Mouse (Mus musculus) kidney, adult 2 months (tissue): Measurements from ENCODE around the gene Kif26b. TPM values are rescaled to one million over a fixed set of nuclear protein-coding genes. Genes with fewer than 3 reads are reported as not detected.

Experiments used
- DNase-seq: peaks from one replicate; pipeline ENCODE4 v3.0.0; 2021
- H3K27ac ChIP-seq: fragments of 200-500 bp; 2 replicates; pipeline ENCODE4 v1.5.1; 2012; ENCODE audit warnings: low read depth, low read length, control low read depth, inconsistent platforms; ENCODE audit not compliant: insufficient read depth
- H3K27me3 ChIP-seq: fragments of 200-500 bp; replicated peaks from 2 replicates; pipeline ENCODE4 v1.6.1; 2012; ENCODE audit warnings: mild to moderate bottlenecking, moderate library complexity, low read length, inconsistent platforms; ENCODE audit not compliant: control insufficient read depth, insufficient read depth
- H3K36me3 ChIP-seq: fragments of 200-500 bp; 2 replicates; pipeline ENCODE4 v1.6.1; 2012; ENCODE audit warnings: mild to moderate bottlenecking, moderate library complexity, low read length, inconsistent platforms; ENCODE audit not compliant: control insufficient read depth, insufficient read depth
- H3K4me1 ChIP-seq: fragments of 200-500 bp; 2 replicates; pipeline ENCODE4 v1.6.1; 2011; ENCODE audit warnings: low read length; ENCODE audit not compliant: control insufficient read depth, insufficient read depth
- H3K4me3 ChIP-seq: fragments of 200-500 bp; 2 replicates; pipeline ENCODE4 v1.5.1; 2011; ENCODE audit warnings: mild to moderate bottlenecking, low read depth, low read length, control low read depth; ENCODE audit not compliant: insufficient read depth
- CTCF ChIP-seq: fragments of 200-500 bp; conservative IDR thresholded peaks from 2 replicates; pipeline ENCODE4 v1.5.1; 2011; ENCODE audit warnings: low read depth, mild to moderate bottlenecking, control low read depth, low read length, moderate library complexity, mixed read lengths; ENCODE audit not compliant: insufficient read depth, insufficient read length
- POLR2A ChIP-seq: fragments of 200-500 bp; IDR thresholded peaks from one replicate; pipeline ENCODE4 v1.6.1; 2011; ENCODE audit warnings: low read depth, low read length, control low read depth
- WGBS: fragments of 180-500 bp; shearing (Covaris S2); methylation state at CpG from one replicate; pipeline ENCODE4 v1.1.7; 2018; 5-methylcytosine and 5-hydroxymethylcytosine counted together
- polyA plus RNA-seq: library from polyadenylated mRNA; depleted of rRNA; stranded (reverse); fragments of >200 nt; gene quantifications from 2 replicates; pipeline ENCODE4 v1.2.3, GENCODE M21; 2012

Gene Kif26b
- polyA plus RNA-seq, 1 experiment: 0.97 TPM

- 54% methylated on average over 1 of the region's 1 CpGs for WGBS
- no peak overlapping the region for H3K27ac ChIP-seq
- H3K36me3 ChIP-seq: no peaks in the 10 kb centered on the region
- no peak overlapping the region for H3K4me3 ChIP-seq
- TF ChIP-seq CTCF (no peak), POLR2A (no peak)
- H3K27me3 ChIP-seq: no peaks in the 10 kb centered on the region
- H3K4me1 ChIP-seq: no peaks in the 10 kb centered on the region
- no peak for DNase-seq
Measured at GRCm38 (mm10) chr1:178791266-178791665, 262.3 kb downstream of the Kif26b start.

GRCm38 (mm10) chr1:178792726-178793125, 263.8 kb downstream of the Kif26b start:
- H3K4me1 ChIP-seq: no peaks in the 10 kb centered on the region
- no peak for DNase-seq
- H3K27ac ChIP-seq: no peak overlapping the region
- WGBS: 90% methylated on average over 5 of the region's 5 CpGs
- H3K36me3 ChIP-seq: no peaks in the 10 kb centered on the region
- TF ChIP-seq CTCF: no peak
- TF ChIP-seq POLR2A: no peak
- H3K4me3 ChIP-seq: no peak overlapping the region
- H3K27me3 ChIP-seq: no peaks in the 10 kb centered on the region

GRCm38 (mm10) chr1:178794866-178795265, 265.9 kb downstream of the Kif26b start:
- 87% methylated on average over 7 of the region's 7 CpGs for WGBS
- H3K4me1 ChIP-seq: no peaks in the 10 kb centered on the region

GRCm38 (mm10) chr1:178797388-178797787, 268.5 kb downstream of the Kif26b start:
- Histone ChIP-seq H3K4me3 (no peak overlapping the region), H3K36me3 (no peaks in the 10 kb centered on the region)

More at GRCm38 (mm10) chr1:178794866-178795265, 265.9 kb downstream of the Kif26b start:
- no peaks in the 10 kb centered on the region for H3K36me3 ChIP-seq
- H3K27me3 ChIP-seq: no peaks in the 10 kb centered on the region
- no peak for TF ChIP-seq CTCF
- no peak for TF ChIP-seq POLR2A
- DNase-seq: no peak
- no peak overlapping the region for H3K27ac ChIP-seq
- H3K4me3 ChIP-seq: no peak overlapping the region

GRCm38 (mm10) chr1:178798333-178798732, 269.4 kb downstream of the Kif26b start:
- Histone ChIP-seq H3K4me3 (no peak overlapping the region), H3K36me3 (no peaks in the 10 kb centered on the region), H3K27ac (no peak overlapping the region), H3K4me1 (no peaks in the 10 kb centered on the region), H3K27me3 (no peaks in the 10 kb centered on the region)
- WGBS: 21% methylated on average over 5 of the region's 5 CpGs
- DNase-seq: no peak
- no peak for TF ChIP-seq CTCF
- TF ChIP-seq POLR2A: no peak

More at GRCm38 (mm10) chr1:178797388-178797787, 268.5 kb downstream of the Kif26b start:
- no peak for TF ChIP-seq CTCF
- TF ChIP-seq POLR2A: no peak
- WGBS: 78% methylated on average over 2 of the region's 2 CpGs
- Histone ChIP-seq H3K27me3 (no peaks in the 10 kb centered on the region), H3K27ac (no peak overlapping the region), H3K4me1 (no peaks in the 10 kb centered on the region)
- no peak for DNase-seq

GRCm38 (mm10) chr1:178798886-178799285, 270.0 kb downstream of the Kif26b start:
- Histone ChIP-seq H3K36me3 (no peaks in the 10 kb centered on the region), H3K4me1 (no peaks in the 10 kb centered on the region), H3K27me3 (no peaks in the 10 kb centered on the region), H3K4me3 (no peak overlapping the region), H3K27ac (no peak overlapping the region)
- TF ChIP-seq CTCF (no peak), POLR2A (no peak)
- 83% methylated on average over 8 of the region's 8 CpGs for WGBS
- DNase-seq: no peak

- H3K27ac ChIP-seq: no peak overlapping the region
- no peaks in the 10 kb centered on the region for H3K4me1 ChIP-seq
- TF ChIP-seq POLR2A (no peak), CTCF (no peak)
- 78% methylated on average over 11 of the region's 11 CpGs for WGBS
- no peak overlapping the region for H3K4me3 ChIP-seq
- no peaks in the 10 kb centered on the region for H3K27me3 ChIP-seq
- no peaks in the 10 kb centered on the region for H3K36me3 ChIP-seq
- no peak for DNase-seq
Measured at GRCm38 (mm10) chr1:178799836-178800552, 271.1 kb downstream of the Kif26b start.
